Mouse (Mus musculus) heart, adult 11 months (tissue): ENCODE data around the gene Mapkap1.
"Not testable (repeated sequence)": the region's sequence is repeated elsewhere in the genome, so short reads cannot be mapped to it uniquely, and the experiment has no call there.

ENCODE experiments used
- DNase-seq: peaks from one replicate; pipeline ENCODE4 v3.0.0; 2022

Mapkap1 gene

DNA sequence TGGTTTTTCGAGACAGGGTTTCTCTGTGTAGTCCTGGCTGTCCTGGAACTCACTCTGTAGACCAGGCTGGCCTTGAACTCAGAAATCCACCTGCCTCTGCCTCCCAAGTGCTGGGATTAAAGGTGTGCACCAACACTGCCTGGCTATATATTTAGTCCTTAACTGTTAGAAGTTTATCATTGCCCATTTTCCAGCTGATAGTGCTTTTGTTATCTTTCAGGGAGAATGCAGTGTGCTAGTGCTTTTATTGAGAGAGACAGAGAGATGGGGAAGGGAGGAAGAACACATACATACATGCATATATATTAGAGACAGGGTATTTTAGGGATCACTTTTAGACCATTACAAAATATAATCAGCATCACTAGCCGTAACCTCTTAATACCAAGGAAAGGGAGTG lies 26.3 kb downstream of the Mapkap1 start:
- DNase-seq: not testable (repeated sequence)

DNA sequence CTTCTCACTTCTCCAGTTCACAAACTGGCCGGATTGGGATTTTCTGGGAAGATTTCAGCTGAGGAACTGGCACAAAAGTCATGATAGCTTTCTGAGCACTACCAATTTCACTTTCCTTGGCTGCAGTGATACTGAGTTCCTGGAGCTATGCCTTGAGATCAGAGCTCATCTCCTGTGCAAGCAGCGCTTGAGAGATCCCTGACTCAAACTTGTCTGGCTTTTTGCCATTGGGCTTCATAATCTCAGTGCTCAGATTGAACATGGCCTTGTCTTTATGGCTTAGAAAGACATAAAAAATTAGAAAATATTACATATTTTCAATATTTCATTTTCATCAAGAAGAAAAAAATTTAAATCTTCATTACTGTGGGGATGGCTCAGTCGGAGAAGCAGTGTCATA lies 29.8 kb downstream of the Mapkap1 start:
- peak; percentile 37 for DNase-seq

DNA sequence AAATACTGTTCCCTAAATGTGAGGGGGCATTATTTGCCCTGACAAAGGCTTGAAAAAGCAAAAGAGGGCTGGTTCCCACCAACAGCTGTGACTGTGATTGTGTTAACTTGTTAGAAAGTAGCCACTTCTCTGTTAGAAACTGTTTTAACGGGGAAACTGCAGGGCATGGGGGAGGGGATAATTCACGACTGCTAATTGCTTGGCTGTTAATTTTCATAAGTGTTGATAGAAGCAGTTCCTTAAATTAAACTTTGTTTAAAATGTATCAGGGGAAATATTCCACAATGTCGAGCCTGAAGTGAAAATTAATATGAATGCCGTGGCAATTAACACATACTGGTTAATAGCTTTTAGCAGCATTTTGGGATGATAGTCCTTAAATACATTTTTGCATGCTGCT lies 42.2 kb downstream of the Mapkap1 start:
- DNase-seq: peak; percentile 15

DNA sequence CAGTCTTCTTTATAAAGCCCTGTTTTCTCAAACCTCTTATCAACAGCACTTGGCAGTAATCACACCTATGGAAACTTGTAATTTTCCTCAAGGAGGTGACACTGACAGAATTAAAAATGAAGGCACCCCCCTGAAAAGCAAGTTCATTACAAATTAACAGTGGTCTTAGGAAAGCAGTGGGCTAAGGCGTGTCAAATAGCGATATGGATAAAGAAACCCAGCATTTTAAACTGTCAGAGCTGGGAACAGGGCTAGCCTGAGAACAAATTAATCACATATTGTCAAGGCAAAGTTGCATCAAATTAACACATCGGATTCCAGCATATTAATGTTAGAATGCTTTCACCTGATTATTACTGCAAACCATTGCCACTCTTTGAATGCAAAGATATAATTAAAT lies 55.9 kb downstream of the Mapkap1 start:
- peak; percentile 5 for DNase-seq

DNA sequence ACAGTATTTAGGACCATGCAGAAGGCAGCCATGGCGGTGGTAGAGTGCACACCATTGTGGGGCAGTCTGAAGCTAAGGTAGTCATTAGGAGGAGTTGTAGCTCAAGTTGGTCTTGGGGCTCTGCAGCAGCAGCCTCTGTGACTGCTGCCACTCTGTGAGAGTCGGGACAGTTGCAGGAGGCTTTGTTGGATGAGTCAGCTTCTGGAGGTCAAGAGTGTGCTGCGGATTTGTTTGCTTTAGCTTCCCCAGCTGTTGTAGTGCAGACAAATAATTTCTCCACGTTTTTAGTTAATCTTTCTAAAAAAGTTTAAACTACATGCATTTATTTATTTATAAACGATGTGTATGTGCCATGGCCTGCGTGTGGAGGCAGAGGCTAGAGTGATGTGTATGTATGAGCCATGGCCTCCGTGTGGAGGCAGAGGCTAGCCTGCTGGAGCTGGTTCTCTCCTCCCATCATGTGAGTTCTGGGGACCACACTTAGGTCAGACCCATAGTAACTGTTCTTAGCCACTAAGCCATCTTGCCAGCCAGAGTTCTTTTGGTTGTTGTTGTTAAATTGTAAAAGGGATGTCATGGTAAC lies 62.1 kb downstream of the Mapkap1 start:
- peak; percentile 90 for DNase-seq

DNA sequence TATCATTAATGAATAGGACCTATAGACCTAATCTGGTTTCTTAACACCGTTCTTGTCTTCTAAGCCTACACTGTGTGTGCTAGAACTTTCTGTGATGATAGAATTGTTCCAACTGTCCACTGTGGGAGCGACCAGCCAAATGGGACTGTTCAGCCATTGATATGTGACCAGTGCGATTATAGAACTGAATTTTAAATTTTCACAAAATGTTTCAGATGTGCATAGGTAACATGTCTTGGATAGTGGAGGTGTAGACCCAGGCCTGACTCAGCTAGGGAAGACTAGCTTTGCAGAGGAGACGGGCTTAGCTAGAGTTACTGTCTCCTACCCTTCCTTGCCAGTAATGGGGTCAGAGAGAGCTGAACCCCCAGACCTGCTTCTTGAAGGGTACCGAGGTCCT lies 62.8 kb downstream of the Mapkap1 start:
- peak; percentile 58 for DNase-seq

DNA sequence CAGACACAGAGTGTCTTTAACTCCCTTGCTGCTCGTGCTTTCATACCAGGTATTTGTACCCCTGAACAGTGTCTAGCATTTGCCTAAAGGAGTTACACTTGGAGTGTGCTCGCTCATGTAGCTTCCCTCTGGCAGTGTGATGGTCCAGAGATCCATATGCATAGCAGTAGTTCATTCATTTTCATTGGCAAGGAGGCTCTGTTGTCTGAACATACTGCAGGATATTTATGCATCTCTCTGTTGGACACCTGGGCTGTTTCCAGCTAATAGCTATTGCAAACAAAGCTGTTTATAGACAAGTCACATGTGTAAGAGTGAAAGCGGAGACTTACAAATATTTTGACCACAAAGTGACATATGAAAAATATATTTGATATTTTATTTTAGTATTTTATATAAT lies 67.2 kb downstream of the Mapkap1 start:
- DNase-seq: peak; percentile 37

DNA sequence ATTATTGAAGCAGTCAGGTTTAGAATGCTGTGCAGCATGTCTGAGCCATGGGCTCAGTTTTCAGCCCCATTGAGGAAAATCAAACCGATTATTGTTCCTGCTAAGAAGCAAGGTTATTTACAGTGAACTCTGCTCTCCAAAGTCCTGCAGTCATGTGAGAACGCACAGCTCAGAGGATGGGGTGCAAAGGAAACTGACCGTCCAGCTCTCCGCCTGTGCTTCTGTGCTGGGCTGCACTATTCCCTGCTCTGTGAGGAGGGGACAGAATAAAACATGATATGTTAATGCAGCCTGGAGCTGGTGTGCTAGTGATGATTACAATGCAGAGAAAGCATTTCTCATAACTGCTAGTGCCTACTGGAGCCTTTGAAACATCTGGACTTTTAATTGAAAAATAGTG lies 74.8 kb downstream of the Mapkap1 start:
- no peak for DNase-seq

DNA sequence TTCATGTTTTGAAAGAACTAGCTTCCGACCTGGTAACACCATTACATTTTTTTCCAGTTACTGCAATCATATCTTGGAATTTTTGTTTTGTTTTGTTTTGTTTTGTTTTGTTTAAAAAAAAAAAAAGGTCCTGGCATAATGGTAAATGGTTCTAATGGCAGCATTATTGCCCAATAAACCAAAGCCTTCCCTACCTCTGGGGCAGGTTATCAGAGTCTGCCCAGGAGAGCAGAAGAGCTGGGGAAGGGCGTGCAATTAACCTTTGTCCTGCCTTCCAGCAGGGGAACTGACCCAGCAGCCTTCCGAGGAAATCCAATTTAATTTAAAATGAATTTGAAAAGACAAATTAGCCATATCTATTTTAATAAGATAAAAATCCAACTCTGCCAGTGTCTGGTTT lies 75.5 kb downstream of the Mapkap1 start:
- no peak for DNase-seq

DNA sequence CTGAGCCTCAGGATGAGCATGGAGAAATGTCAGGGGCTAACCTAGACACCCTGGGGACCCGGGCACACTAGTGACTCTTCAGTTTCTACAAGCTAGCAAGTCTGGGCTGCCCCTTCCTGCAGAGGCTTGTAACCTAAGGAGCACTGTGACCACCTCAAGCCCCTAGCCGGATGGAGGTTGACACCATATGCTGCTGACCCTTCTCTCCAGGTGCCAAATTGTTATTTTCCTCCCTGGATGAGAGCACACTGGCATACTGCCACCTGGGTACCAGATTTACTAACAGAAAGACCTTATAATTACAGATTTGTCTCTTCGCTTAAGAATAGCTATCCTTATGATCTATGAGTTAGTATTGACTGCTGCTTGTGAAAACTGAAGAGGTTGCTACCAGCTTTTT lies 76.0 kb downstream of the Mapkap1 start:
- no peak for DNase-seq

DNA sequence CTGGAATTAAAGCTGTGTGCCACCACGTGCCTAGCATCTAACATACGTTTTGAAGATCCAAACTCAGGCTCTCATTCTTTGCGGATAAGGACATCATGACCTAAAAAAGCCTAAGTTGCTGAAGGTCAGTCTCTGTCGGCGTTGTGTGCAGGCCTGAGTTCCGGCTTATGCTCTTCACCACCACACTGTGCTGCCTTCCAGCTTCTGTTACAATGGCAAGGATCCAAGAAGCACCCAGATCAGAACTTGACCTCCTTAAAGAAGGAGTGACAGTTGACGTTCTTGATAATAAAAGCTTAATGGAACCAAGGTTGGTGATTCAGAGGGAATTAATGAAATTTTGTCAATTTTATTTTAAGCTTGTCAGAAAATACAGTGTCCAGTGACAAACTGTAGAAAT lies 80.7 kb downstream of the Mapkap1 start:
- no peak for DNase-seq

DNA sequence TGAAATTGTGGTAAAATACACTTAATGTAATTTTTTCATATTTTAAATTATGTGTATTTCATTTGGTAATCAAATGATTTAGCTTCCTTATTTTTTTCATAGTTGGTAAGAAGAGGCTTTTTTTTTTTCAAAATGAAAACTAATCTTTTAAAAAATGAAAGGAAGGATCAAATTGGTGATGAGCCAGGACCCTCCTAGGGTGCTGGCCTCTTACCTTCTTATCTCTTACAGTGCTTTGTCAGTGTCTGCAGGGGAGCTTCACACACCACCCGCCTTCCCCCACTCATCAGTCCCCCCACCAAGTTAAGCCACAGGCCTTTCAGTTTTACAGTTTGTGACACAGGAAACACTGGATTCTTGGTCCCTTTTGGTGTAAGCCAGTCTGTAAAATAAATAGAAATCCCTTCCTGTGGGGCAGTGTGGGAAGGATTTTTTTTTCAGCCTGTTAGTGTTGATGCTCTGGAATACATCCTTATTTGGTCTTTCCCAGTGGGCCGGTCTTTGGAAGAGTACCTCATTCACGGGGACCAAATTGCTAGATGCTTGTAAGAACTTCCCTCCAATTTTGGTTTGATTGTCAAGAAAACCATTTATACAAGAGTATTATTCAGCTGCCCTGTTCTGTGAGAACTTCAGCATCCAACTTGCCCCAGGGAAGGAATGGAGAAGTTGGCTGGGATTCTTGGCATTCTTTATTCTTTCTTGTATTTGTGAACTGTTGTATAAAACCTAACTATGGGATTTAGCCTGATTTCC lies 97.6 kb downstream of the Mapkap1 start:
- no peak for DNase-seq

DNA sequence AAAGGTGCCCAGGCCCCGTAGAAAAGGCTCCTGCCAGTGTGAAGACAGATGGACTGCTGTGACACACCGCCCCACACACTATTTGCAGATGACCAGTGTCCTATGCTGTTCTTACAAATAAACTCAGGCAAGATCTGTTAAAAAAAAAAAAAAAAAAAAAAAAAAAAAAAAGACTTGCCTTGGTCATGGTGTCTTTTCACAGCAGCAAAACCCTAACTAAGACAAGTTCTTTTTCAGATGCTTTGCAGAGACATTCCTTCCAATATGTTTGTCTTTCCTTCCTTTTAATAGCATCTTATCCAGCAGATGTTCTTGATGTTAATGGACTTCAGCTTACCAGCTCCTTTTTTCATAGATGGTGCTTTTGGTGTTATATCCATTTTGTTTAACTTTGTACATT lies 99.6 kb downstream of the Mapkap1 start:
- DNase-seq: not testable (repeated sequence)

DNA sequence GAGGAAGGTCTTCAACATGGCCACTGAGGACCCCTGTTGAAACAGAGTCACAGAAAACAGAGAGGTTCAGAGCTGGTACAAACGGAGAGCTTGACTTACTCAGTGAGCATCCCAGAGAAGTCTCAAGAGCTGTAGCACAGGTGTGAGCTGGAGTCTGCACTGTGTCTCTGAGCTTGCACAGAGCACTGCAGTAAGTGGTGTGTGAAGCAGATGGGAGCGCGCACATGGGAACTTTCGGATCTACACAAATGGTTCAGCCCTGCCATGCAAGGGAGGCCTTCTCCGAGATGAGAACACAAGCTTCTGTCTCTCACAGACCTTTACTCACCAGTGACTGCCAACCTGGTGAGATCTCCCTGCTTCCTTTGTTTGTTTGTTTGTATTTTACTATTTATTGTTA lies 103.3 kb downstream of the Mapkap1 start:
- DNase-seq: peak; percentile 27

DNA sequence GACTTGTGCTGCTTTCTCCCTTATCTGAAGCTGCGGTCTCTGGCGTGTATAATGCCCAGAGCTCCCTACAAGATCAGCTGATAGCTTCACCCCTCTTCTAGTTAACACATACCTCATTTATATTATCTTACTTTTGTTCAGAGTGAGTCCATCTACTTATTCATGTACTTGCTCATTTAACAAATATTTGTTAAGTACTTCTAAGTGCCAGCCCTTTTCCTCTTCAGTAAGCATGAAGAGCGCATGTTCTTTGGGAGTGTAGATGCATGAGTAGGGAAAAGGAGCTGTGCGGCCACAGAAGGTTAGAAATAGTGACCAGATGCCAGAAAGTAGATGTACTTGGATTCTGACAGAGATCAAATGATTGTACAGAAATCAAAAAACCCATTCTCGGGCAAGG lies 108.7 kb downstream of the Mapkap1 start:
- peak; percentile 0 for DNase-seq

DNA sequence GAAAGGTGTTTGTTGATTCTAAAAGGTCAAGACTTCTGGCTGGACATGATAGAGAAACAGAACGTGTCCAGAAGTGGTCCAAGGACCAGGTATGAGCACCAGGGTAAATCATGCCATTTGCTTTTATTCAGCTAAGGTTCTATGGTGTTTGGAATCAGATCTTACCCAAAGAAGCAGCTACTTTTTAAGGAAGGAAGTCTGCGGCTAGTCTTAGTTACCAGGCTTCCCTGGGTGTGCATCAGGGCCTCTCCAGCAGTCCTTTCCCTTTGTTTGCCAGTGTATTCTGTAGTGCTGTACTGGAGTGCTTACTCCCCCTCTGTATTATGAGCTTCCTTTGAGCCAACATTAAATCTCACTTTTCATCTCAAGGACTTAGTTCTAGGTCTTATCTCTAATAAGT lies 111.5 kb downstream of the Mapkap1 start:
- peak; percentile 12 for DNase-seq

DNA sequence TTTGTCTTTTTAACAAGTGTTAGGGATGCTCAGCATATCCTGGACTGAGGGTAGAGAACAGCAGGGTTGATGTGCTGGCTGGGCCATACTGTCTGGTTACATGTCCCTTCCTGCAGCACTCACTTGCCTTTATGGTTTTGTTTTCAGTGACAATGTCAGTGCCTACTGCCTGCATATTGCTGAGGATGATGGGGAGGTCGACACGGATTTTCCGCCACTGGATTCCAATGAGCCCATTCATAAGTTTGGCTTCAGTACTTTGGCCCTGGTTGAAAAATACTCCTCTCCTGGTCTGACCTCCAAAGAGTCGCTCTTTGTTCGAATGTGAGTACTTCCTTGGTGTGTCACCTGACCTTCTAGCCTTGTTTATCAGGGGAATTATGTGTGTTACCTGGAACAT lies 112.0 kb downstream of the Mapkap1 start:
- peak; percentile 75 for DNase-seq

DNA sequence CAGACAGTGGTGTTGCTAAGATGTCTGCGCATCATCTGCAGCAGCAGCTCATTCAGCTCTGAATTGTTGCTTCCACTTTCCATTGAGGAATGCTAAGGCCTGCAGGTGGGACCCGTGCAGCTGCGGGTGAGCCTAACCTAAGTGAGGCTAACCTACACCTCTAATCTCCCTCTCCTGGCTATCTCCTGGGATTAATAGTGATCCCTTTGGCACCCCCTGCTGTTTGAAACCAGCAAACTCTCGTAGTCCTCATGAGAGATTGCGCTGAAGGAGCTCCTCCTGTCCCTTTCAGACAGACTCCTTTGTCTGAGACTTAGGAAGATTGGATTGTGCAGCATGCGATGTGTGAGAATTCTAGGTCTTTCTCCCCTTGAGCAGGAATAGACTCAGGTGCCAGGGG lies 113.0 kb downstream of the Mapkap1 start:
- peak; percentile 86 for DNase-seq

DNA sequence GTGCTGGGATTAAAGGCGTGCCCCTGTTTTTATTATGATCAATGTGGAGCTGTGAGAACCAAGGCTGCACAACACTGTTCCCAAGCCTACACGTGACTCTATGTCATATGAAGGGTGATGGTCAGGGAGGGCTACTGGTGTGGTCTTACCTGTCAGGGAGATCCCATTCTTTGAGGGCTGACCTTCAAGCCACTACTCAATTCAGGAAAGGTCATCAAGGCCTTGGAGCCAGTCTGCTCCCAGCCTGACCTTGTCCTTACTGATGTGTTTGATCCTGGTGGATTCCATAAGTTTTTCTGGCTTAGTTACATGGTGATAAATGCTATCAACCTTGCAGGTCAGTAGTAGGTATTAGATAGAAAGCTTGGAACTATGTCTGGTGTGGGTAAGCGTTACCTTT lies 114.8 kb downstream of the Mapkap1 start:
- peak; percentile 59 for DNase-seq

DNA sequence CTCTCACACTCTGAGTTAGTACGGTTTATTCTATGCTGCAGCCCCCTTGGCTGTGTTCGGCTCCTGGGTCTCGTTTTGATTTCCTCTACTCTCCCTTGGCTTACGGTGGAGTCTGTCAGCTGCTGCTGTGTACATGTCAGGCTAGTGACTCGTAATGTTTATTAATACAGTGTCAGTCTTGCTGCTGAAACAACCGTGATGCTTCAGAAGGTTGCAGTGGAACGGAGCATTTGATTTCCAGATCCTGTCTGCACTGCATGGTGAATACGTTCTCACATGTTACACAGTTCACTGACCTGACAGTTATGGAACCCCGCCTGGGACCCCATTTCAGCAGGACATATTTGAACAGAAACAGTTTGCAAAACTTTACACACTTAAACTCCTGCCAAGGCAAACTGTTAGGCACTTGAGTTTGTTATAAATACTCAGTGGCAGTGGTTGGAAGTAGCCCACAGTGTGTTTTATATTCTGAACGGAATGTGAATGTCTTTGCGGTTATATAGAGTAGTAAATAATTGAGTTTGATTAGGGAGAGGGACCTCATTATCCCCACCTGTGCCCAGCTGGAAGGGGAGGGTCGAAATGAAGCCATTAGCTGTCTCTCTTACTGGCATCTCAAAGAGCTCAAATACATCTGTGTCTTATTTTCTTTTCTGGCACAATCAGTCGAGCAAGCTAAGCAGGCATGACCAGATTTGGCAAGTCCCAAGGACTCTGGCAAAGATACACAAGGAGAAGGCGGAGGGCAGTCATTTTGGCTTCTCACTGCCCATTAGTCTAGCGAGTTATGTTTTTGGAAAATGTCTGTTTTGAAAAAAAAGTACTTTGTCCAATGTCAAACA lies 120.2 kb downstream of the Mapkap1 start:
- DNase-seq: peak; percentile 91

DNA sequence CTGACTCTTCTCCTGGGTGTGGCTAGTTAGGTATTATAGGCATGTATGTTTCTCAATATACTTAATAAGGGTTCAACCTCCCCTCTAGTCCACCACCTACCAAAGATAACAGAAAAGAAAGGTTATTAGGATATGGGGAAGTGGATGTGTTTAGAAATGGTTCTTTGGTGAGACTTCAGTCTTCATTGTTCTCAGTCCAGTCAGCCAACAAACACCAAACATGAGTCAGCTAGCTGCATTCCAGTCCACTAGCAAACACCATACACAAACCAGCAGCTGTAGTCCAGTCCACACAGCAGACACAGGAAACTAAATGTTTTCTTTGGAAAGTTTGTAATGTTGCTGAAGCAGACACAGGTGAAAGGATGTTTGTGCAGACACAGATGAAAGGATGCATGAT lies 121.9 kb downstream of the Mapkap1 start:
- peak; percentile 36 for DNase-seq

DNA sequence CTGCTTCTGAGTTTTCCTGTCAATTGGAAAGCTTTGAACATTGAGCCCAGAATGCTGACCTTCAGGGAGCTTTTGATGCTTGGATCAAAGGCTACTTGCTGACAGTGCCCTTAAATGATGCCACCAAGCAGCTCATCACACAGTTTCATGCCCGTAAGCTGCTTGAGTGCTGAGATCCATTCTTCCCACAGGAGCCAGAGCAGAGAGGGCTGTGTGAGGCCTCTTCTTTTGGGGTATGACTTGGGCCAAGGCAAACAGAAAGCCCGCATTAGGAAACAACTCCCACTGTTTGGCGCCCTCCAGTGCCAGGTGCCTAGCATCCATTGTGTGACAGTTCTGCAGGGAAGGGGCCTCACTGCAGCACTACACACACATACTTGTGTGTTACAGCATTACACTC lies 123.5 kb downstream of the Mapkap1 start:
- DNase-seq: peak; percentile 86

DNA sequence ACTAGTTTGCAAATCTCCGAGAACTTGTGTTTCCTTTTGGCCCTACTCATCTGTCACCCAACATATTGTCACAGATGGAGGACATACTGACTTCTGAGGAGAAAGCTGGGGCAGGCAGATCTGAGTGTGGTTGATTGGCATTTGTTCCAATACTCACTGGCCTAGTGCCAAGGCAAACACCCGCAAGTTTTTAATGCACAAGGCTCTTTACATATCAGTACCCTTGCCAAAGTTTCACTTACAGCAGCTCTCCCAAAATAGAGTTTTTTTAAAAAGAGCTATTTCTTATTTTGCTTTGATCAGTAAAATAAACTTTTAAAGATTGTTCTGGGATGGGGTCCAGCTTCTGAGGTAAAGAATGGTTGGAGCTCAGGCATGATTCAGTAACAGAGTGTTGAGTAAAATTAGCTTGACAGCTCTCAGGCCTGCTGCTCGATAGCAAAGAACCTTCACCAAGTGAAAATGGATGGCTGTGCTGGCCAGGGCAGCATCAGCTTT lies 125.3 kb downstream of the Mapkap1 start:
- DNase-seq: peak; percentile 86

DNA sequence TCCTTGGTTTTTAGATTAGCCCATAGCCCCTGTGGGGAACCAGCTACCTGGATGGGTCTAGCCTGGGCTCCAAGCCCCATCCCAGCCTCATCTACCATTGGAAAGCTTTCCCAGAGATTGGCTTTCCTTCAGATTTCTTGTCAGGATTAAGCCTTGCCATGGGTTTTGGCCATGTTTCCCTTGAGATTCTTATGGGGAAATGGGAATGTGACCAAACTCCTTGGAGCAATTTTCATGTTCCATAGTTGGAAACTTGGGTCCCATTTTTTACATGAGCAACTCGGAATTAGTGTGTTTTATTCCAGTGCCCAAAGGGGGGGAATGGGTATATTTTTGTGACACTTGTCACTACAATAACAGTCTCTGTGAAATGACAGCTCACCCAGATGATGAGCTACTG lies 125.8 kb downstream of the Mapkap1 start:
- no peak for DNase-seq
